Mouse (Mus musculus) G1E (cell line): ENCODE data around the gene Gm1043.

Experiments
- CTCF ChIP-seq: IDR thresholded peaks from 2 replicates; pipeline ENCODE4 v1.5.1; 2012; ENCODE audit warnings: low read depth, low read length, inconsistent platforms, mixed read lengths
- GATA1 ChIP-seq: IDR thresholded peaks from 2 replicates; pipeline ENCODE4 v1.6.1; 2012; ENCODE audit warnings: borderline replicate concordance, low read length, inconsistent platforms, mixed read lengths
- POLR2AphosphoS5 ChIP-seq: IDR thresholded peaks from 2 replicates; pipeline ENCODE4 v1.6.1; 2012; ENCODE audit warnings: low read depth, low read length, inconsistent platforms; ENCODE audit not compliant: insufficient replicate concordance
- TAL1 ChIP-seq: conservative IDR thresholded peaks from 2 replicates; pipeline ENCODE4 v1.6.1; 2012; ENCODE audit warnings: low read depth, low read length, inconsistent platforms, mixed read lengths

- TF ChIP-seq CTCF (no peak), GATA1 (no peak), TAL1 (no peak), POLR2AphosphoS5 (no peak)
Measured at GRCm38 (mm10) chr5:37198011-37198688, 113.0 kb downstream of the Gm1043 start.
